Mouse (Mus musculus): Measurements from ENCODE around the gene Usp37.

DNA sequence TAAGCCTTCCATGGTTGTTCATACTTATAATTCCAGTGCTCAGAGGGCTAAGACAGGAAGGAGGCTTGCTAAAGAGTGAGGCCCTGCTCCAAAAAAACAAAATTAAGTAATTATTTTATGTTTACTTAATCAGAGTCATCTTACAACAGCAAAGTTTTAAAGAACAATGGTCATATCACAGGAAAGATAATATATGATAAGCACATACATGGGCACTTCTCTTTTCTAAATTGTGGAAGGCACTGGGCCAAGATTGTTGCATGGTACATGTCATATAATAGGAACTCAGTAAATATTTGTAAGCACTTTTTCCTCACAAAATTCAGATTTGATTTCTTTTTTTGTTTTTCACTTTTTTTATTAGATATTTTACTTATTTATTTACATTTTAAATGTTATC lies 24.2 kb downstream of the Usp37 start:
- no peak for TF ChIP-seq CTCF (IDR thresholded peaks at IDR 0.05; ENCODE audit: low read depth, low read length)
- no peak for TF ChIP-seq POLR2A (IDR thresholded peaks at IDR 0.05; ENCODE audit: extremely low read depth, insufficient read depth, low read length)

Data from liver, adult 2 months (tissue).